Mouse (Mus musculus): Measurements from ENCODE around the gene Grm7. TPM values are rescaled to one million over a fixed set of nuclear protein-coding genes. Genes with fewer than 3 reads are reported as not detected.

Gene Grm7
- total and polyA plus RNA-seq, 2 experiments from 2014 or later: 0.03 TPM; not detected in 1

DNA sequence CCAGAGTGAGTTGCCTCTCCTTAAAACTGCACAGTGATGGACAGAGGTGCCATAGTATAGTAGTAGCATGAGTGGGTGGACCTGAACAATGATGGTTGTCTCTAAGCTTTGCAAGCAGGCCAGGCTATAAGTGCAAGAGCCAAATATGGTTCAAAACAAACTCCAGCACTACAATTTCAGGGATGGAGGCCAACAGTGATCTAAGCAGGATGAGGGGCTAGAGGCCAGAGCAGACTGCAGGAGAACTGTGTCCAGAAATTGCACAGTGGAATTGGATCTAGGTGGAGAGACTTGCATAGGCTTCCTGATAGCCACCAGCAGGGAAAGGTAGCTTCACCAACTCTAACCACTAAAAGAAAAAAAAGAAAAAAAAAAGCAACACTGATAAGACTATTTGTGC is 968.5 kb downstream of the Grm7 start:
- ATAC-seq (ENCODE audit: insufficient read depth, low read depth) (no peak), DNase-seq (ENCODE audit: low spot score) (no peak)
- Histone ChIP-seq H3K4me3 (ENCODE audit: low read depth, low read length) (no peak overlapping the region), H3K4me2 (ENCODE audit: low read depth, low read length) (no peak overlapping the region), H3K36me3 (replicated peaks; ENCODE audit: control insufficient read depth, insufficient read depth, low read length) (no peaks in the 10 kb centered on the region), H3K9me3 (replicated peaks; ENCODE audit: control insufficient read depth, low read length) (no peaks in the 10 kb centered on the region), H3K27me3 (ENCODE audit: control insufficient read depth, insufficient read depth, low read length) (no peaks in the 10 kb centered on the region), H3K9ac (replicated peaks; ENCODE audit: low read depth, low read length) (no peak overlapping the region), H3K27ac (ENCODE audit: low read depth) (no peak overlapping the region), H3K4me1 (ENCODE audit: control insufficient read depth, insufficient read depth) (peaks cover 4% of the 10 kb centered on the region; the same call in 1 of the 2 replicates)
- TF ChIP-seq CTCF (IDR thresholded peaks at IDR 0.05; ENCODE audit: low read depth): no peak
